Mouse (Mus musculus) neural tube, embryonic 11.5 days (tissue): ENCODE data around the gene Notch3. TPM values are rescaled to one million over a fixed set of nuclear protein-coding genes. Genes with fewer than 3 reads are reported as not detected.

Source experiments
- ATAC-seq: fragments of 200-750 bp; cut with Nextera tagmentation; 2 replicates; pipeline ENCODE4 v1.8.0; 2017; ENCODE audit warnings: moderate number of reproducible peaks, mild to moderate bottlenecking, moderate TSS enrichment, moderate library complexity; ENCODE audit not compliant: insufficient read depth, low FRiP score, low TSS enrichment
- DNase-seq: peaks from one replicate; pipeline ENCODE4 v3.0.0-alpha.2; 2015; ENCODE audit warnings: low spot score
- H3K27ac ChIP-seq: fragments of 300-500 bp; sonication (generic); 2 replicates; pipeline ENCODE4 v1.5.1; 2014; ENCODE audit warnings: low read depth, mild to moderate bottlenecking, low read length
- H3K27me3 ChIP-seq: fragments of 300-500 bp; sonication (generic); 2 replicates; pipeline ENCODE4 v1.6.1; 2014; ENCODE audit warnings: mild to moderate bottlenecking, low read length, mixed read lengths; ENCODE audit not compliant: control insufficient read depth, insufficient read depth
- H3K36me3 ChIP-seq: fragments of 300-500 bp; sonication (generic); 2 replicates; pipeline ENCODE4 v1.6.1; 2014; ENCODE audit warnings: mild to moderate bottlenecking, low read length, moderate library complexity, mixed read lengths; ENCODE audit not compliant: control insufficient read depth, insufficient read depth
- H3K4me1 ChIP-seq: fragments of 300-500 bp; sonication (generic); 2 replicates; pipeline ENCODE4 v1.6.1; 2014; ENCODE audit warnings: low read length, mixed read lengths; ENCODE audit not compliant: control insufficient read depth, insufficient read depth
- H3K4me2 ChIP-seq: fragments of 300-500 bp; sonication (generic); 2 replicates; pipeline ENCODE4 v1.6.1; 2014; ENCODE audit warnings: low read depth, mild to moderate bottlenecking, moderate library complexity
- H3K4me3 ChIP-seq: fragments of 300-500 bp; sonication (generic); 2 replicates; pipeline ENCODE4 v1.5.1; 2014; ENCODE audit warnings: low read depth, low read length
- H3K9ac ChIP-seq: fragments of 300-500 bp; sonication (generic); 2 replicates; pipeline ENCODE4 v1.6.1; 2014; ENCODE audit warnings: mild to moderate bottlenecking, low read length
- H3K9me3 ChIP-seq: fragments of 300-500 bp; sonication (generic); 2 replicates; pipeline ENCODE4 v1.6.1; 2016; ENCODE audit warnings: low read length; ENCODE audit not compliant: control insufficient read depth
- WGBS: fragments of 180-500 bp; shearing (Covaris S2); extraction: QIAGEN DNeasy Blood & Tissue Kit; methylation state at CpG from one replicate; pipeline ENCODE4 v1.1.7; 2014; 5-methylcytosine and 5-hydroxymethylcytosine counted together
- polyA plus RNA-seq: library from polyadenylated mRNA; unstranded; fragments of >200 nt; fragmentation: Nextera tagmentation; extraction: Ambion mirVana; gene quantifications from 2 replicates; pipeline ENCODE4 v1.2.1, GENCODE M21; 2014

The Notch3 gene
- polyA plus RNA-seq, 1 experiment from 2014 or later: 19.1 TPM

GRCm38 (mm10) chr17:32176919-32177318 is 10.3 kb upstream of the Notch3 start:
- Histone ChIP-seq H3K9me3 (no peaks in the 10 kb centered on the region), H3K9ac (no peak overlapping the region), H3K27ac (no peak overlapping the region), H3K4me1 (peaks cover 10% of the 10 kb centered on the region; the same call in 1 of the 2 replicates), H3K4me3 (no peak overlapping the region), H3K36me3 (no peaks in the 10 kb centered on the region), H3K27me3 (no peaks in the 10 kb centered on the region), H3K4me2 (no peak overlapping the region)
- no peak for ATAC-seq
- no peak for DNase-seq
- 89% methylated on average over 4 of the region's 4 CpGs for WGBS

GRCm38 (mm10) chr17:32173166-32173565 is 6.5 kb upstream of the Notch3 start:
- Histone ChIP-seq H3K36me3 (no peaks in the 10 kb centered on the region), H3K27ac (no peak overlapping the region), H3K9ac (no peak overlapping the region), H3K4me2 (no peak overlapping the region), H3K4me3 (no peak overlapping the region), H3K27me3 (no peaks in the 10 kb centered on the region), H3K4me1 (no peaks in the 10 kb centered on the region), H3K9me3 (no peaks in the 10 kb centered on the region)
- ATAC-seq (no peak), DNase-seq (no peak)
- 80% methylated on average over 7 of the region's 7 CpGs for WGBS

GRCm38 (mm10) chr17:32172485-32172884 is 5.8 kb upstream of the Notch3 start:
- Histone ChIP-seq H3K4me1 (no peaks in the 10 kb centered on the region), H3K4me3 (no peak overlapping the region), H3K9ac (no peak overlapping the region), H3K27ac (no peak overlapping the region), H3K9me3 (no peaks in the 10 kb centered on the region), H3K4me2 (no peak overlapping the region), H3K36me3 (no peaks in the 10 kb centered on the region), H3K27me3 (no peaks in the 10 kb centered on the region)
- ATAC-seq (no peak), DNase-seq (no peak)
- 82% methylated on average over 2 of the region's 2 CpGs for WGBS

- H3K9ac ChIP-seq: no peak overlapping the region
- no peak overlapping the region for H3K27ac ChIP-seq
- 88% methylated on average over 4 of the region's 4 CpGs for WGBS
- no peaks in the 10 kb centered on the region for H3K27me3 ChIP-seq
- ATAC-seq (no peak), DNase-seq (no peak)
- H3K9me3 ChIP-seq: no peaks in the 10 kb centered on the region
- H3K36me3 ChIP-seq: no peaks in the 10 kb centered on the region
- H3K4me3 ChIP-seq: no peak overlapping the region
- no peak overlapping the region for H3K4me2 ChIP-seq
- H3K4me1 ChIP-seq: peaks cover 6% of the 10 kb centered on the region
Observed at GRCm38 (mm10) chr17:32169518-32170225, 3.0 kb upstream of the Notch3 start.

- peak overlapping the region; percentile 82 for H3K27ac ChIP-seq
- WGBS: under 1% methylated on average over 35 of the region's 43 CpGs
- H3K9me3 ChIP-seq: no peaks in the 10 kb centered on the region
- H3K4me2 ChIP-seq: peak overlapping the region; percentile 66
- peaks cover 29% of the 10 kb centered on the region for H3K4me1 ChIP-seq
- no peaks in the 10 kb centered on the region for H3K27me3 ChIP-seq
- H3K9ac ChIP-seq: peak overlapping the region; percentile 80
- H3K36me3 ChIP-seq: no peaks in the 10 kb centered on the region
- peak overlapping the region; percentile 69 for H3K4me3 ChIP-seq
- DNase-seq (peak; percentile 94), ATAC-seq (peak; percentile 70)
Observed at GRCm38 (mm10) chr17:32165803-32166595, 653 bp downstream of the Notch3 start.

- DNase-seq (no peak), ATAC-seq (peak; percentile 83)
- peak overlapping the region; percentile 80 for H3K9ac ChIP-seq
- peak overlapping the region; percentile 66 for H3K4me2 ChIP-seq
- H3K27me3 ChIP-seq: no peaks in the 10 kb centered on the region
- H3K36me3 ChIP-seq: no peaks in the 10 kb centered on the region
- H3K9me3 ChIP-seq: no peaks in the 10 kb centered on the region
- H3K4me3 ChIP-seq: peak overlapping the region; percentile 69
- peaks cover 29% of the 10 kb centered on the region for H3K4me1 ChIP-seq
- 4% methylated on average over 9 of the region's 9 CpGs for WGBS
- peak overlapping the region; percentile 82 for H3K27ac ChIP-seq
Observed at GRCm38 (mm10) chr17:32165266-32165802, 1.3 kb downstream of the Notch3 start.

GRCm38 (mm10) chr17:32164780-32165179 is 1.9 kb downstream of the Notch3 start:
- Histone ChIP-seq H3K9ac (no peak overlapping the region), H3K4me3 (no peak overlapping the region)

GRCm38 (mm10) chr17:32163910-32164650 is 2.6 kb downstream of the Notch3 start:
- Histone ChIP-seq H3K4me2 (no peak overlapping the region; the same call in 1 of the 2 replicates), H3K4me1 (peaks cover 29% of the 10 kb centered on the region), H3K9ac (peak overlapping the region; percentile 26; the same call in 1 of the 2 replicates), H3K36me3 (no peaks in the 10 kb centered on the region), H3K27ac (no peak overlapping the region), H3K4me3 (no peak overlapping the region), H3K27me3 (no peaks in the 10 kb centered on the region), H3K9me3 (no peaks in the 10 kb centered on the region)
- ATAC-seq (no peak), DNase-seq (no peak)
- WGBS: 66% methylated on average over 6 of the region's 6 CpGs

More at GRCm38 (mm10) chr17:32164780-32165179, 1.9 kb downstream of the Notch3 start:
- no peak for DNase-seq
- H3K27ac ChIP-seq: 0 out of 2 replicates have a peak overlapping the region, but pooled peaks have one; percentile 82
- H3K27me3 ChIP-seq: no peaks in the 10 kb centered on the region
- ATAC-seq: no peak
- H3K36me3 ChIP-seq: no peaks in the 10 kb centered on the region
- no peak overlapping the region for H3K4me2 ChIP-seq
- no peaks in the 10 kb centered on the region for H3K9me3 ChIP-seq
- peaks cover 29% of the 10 kb centered on the region for H3K4me1 ChIP-seq
